Mouse (Mus musculus): ENCODE data around the gene Ankmy2.

The Ankmy2 gene

DNA sequence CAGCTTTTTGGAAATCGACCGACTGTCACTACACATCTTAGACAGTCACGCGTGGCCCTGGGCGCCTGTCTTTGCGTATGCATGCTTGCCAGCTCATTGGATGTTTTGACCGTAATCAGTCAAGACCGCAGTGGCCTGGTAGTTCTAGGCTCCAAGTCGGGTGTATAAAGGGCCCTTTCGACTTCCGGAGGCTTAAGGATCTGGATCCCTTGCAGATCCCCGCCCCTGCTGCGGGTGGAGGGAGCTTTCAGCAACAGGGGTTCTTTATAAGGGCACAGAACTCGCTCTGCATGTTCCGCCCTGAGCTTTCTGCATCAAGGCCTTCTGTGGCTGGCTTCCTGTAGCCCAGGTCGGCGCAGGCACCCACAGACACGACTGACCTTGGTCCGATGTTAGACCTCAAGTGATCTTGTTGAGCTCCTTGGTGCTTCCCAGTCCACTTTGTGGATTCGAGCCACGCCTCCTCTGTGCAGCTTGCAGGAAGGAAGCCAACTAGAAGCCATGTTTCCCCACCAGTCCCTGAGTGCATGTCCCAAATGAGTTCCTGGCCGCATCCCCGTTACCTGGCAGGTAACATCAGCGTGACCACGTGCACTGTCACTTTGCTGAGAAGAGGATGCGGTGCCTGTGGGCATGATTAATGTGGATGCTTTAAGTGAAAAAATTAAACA, 859 bp downstream of the Ankmy2 start, which contains the start of gene Bzw2:
Gene Bzw2, minus strand, starts transcription at position 443 of the 671 bp plus-strand sequence.
- WGBS, result under 1% methylated on average over 26 of the region's 26 CpGs

DNA sequence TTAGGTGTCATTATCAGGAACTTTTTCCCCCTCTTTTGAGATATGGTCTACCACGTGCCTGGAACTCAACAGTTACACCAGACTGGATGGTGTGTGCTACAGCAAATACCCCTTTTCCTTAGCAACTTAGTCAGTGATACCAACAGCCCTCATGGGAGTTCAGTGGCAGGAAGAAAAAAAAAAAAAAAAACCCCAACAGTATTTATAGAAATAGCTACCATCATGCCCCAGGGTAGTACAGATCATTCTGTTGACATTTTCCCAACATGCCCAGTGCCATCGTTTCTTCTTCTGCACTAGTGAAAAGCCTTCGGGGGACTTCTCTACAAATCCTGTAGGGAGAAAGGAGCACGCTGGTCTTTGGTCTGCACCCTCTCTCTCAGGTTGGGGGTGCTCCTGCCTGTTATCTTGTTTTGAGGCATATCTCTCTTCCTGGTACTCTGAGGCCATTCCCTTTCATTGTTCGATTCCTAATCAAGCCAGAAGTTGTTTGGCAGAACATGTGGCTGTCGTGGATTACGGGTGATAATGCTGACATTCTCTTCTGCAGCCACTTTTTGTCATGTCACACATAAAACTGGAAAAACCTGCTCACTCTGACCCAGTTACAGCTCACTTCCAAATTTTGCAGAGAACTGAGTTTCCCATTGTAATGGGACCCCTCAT, 7.3 kb downstream of the Ankmy2 start:
- 84% methylated on average over 7 of the region's 7 CpGs for WGBS

DNA sequence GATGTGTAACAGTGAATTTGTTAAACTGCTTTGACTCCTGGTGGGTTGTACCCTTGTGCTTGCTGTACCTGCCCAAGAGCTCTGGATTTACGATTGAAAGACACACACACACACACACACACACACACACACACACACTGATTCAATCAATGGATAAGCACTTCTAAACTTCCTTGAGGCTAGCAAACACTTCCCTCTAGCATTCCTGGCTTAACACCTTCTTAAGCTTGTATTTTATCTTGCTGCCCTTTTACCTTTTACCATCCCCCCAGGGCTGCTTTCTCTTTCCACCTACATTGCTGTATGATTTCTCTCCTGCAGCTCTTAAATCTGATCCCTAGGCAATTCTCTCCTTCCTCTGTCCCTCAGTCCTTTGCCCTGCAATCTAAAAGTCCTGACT, 8.4 kb downstream of the Ankmy2 start:
- WGBS, result 63% methylated on average over 1 of the region's 1 CpGs

DNA sequence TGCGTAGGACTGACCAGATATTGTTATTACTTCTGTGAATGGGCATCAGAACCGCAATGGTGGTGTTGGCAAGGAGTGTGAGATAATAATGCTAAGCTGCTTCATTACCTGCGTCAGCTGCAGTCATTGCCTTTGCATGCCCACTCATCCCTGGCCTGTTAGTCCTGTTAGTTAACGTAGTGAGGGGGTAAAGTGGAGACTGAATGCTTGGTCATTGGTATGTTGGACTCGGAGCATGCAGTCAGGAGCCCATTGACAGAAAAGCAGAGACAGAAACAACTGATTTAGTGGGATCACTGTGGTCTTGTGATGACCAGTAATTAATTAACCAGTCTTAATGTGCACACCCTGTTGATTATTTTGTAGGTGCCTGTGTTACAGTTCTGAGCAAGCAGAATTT, 20.3 kb downstream of the Ankmy2 start:
- 90% methylated on average over 5 of the region's 5 CpGs for WGBS

DNA sequence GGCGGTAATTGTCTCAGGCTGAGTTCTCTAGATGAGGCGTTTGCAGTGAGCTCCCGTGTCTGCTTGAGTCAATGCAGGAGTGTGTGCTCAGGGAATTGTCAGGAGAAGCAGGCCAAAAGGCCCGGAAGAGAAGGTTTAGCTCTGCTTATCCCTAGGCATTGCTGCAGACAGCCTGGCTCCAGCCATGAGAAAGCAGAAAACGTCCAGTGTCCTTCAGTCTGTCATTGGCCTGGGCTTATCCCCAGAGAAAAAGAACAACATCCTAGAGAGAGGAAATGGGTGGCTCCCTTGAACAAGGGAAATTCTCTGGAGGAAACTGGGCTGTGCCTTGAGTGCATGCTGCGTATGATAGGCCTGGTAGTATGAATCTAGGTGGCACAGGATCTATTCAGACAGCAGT, 25.7 kb downstream of the Ankmy2 start:
- 86% methylated on average over 6 of the region's 6 CpGs for WGBS

DNA sequence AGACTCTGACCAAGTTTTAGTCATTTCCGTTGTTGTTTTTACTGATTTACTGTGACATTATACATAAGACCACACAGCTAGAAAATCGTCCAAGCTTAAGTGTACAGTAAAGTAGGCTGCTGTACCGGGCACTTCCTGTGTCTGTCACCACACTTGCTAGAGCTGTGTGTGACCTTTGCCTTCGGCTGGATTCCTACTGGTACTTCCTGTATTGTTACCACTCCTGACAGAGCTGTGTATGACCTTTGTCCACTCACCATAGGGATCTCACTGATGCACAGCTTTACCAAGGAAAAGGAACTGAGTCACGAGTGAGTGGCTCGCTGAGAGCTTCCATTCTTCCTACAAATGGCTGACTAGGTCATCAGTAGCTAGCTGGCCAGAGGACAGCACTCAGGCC, 30.2 kb downstream of the Ankmy2 start:
- WGBS, result 76% methylated on average over 6 of the region's 6 CpGs

DNA sequence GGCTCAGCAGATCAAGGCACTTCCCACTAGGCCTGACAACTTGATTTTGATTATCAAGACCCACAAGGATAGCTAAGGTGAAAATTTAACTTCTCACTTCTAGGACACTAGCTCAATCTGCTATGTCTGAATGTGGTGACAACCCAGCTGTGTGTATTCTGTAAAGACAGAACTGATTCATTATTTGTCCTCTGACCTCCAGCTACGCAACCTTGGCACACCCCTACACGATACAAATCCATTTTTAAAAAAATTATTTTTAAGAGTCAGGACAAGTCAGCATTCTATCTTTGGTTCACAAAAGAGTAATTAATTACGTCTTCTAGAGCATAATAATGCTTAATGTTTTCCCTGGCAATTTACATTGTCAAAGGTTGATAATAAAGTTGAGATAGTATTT, 32.7 kb downstream of the Ankmy2 start:
- 97% methylated on average over 3 of the region's 3 CpGs for WGBS

DNA sequence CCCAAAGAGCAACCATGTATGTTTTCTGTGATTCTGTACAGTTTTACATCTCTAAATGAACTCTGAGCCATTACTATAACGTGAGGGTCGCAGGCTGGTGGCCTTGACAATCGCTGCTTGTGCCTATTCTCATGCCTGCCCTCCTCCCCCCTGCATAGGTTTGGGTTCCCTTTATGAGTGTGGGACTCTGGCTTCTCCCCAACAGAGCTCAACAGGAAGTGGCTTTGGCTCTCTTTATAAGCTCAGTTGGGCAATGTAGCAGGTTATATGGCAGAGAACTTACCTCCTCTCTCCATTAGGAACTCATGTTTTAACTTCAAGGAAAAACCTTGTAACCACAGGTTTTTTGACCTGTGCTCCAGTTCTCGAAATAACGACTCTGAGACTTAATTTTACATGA, 33.4 kb downstream of the Ankmy2 start:
- 84% methylated on average over 5 of the region's 5 CpGs for WGBS

DNA sequence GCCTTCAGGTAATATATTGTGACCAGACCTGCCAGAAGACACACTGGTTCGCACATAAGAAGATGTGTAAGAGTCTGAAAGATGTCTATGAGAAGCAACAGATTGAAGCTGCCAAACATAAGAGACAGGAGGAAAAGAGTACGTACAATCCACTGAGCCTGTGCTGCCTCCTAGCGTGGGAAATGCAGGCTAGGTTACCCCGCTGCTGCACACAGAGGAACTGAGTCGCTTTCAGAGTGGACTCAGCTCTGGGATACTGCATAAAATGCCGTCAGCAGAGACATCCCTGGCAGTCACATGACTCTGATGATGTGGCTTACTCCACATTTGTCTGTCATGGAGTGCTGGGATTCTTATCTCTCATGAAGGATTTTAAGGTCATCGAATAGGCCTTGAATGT, 38.1 kb downstream of the Ankmy2 start:
- 95% methylated on average over 7 of the region's 7 CpGs for WGBS

DNA sequence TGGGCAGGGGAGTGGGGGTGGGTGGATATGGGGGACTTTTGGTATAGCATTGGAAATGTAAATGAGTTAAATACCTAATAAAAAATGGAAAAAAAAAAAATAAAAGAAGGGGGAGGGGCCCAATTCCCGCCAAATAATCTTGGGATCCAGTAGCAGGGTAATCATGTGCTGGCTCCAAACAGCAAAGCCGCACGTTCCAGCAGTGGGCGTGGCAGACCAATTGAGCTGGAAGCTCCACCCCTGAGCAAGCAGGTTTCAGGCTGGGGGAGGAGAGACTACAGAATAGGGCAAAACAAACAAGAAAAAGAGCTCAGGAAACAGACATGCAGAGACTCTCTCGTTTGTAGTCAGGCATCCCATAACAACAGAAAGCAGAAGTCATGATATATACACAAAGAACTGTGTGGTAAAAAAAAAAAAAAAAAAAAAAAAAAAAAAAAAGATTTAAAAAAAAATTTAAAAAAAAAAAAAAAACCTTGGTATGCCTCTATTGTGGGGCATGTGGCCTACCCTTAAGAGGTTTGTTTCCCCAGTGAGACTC, 48.7 kb downstream of the Ankmy2 start:
- WGBS, result 53% methylated on average over 5 of the region's 5 CpGs

DNA sequence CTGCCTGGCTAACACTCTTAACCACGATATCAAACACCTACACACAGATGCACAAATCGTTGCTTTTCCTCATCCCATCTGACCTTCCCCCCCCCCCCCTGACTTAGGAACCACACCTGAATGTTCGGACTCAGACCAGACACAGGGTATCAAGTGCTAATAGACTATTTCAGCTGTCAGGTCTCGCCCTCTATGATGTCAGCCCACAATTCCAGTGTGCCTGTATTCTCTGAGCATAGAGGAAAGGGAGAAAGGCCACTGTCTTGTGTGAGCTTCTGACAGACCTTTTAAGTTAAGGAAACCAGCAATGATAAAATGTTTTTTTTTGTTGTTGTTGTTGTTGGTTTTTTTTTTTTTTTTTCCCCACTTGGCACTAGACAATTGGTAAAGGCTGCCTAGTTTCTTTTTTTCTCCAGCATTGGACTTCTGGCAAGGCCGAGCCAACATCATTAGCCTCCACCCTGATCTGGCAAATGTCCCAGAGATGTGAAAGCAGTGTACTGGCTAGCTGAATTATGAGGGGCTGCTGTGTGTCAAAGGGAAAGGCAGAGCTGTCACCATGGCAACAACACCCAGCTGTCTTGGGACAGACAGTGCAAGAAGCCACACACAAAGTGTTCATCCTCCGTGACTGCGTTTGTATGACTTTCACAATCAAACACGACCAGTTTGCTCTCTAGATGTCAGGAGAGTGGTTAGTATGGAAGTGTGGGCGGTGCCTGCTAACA, 50.3 kb downstream of the Ankmy2 start:
- WGBS, result 40% methylated on average over 9 of the region's 9 CpGs

DNA sequence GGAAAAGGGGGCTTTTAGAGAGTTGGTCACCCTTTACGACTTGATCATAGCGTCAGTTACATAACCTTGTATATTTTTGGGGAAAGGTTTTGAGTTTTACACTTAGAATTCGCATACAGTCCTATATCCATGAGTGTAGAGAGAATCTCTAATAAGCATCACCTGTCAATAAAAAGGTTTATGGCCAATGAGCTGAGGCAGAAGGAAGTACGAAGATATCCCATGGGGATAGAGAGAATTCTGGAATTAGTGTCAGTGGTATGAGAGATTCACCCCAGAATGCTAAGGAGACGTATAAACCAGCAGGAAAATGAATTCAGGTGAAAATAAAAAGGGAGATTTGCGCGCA, 50.9 kb downstream of the Ankmy2 start:
- 48% methylated on average over 7 of the region's 7 CpGs for WGBS

DNA sequence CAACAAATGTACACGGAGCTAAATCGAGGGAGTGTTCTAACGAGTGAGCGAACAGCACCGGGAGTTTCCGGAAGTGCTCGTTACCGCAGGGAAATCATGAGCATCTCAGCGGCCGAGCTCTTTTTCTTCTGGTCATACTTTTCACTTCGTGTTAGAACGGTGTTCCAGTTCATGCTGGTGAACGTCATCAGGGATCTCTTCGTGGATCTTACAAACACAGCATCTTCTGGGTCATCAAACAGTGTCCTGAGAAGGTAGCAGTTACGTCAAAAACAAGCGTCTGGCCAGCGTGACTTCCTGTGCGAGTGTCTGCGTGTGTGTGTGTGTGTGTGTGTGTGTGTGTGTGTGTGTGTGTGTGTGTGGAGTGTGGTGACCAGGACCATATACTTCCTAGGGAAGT, 51.5 kb downstream of the Ankmy2 start:
- 25% methylated on average over 19 of the region's 19 CpGs for WGBS

DNA sequence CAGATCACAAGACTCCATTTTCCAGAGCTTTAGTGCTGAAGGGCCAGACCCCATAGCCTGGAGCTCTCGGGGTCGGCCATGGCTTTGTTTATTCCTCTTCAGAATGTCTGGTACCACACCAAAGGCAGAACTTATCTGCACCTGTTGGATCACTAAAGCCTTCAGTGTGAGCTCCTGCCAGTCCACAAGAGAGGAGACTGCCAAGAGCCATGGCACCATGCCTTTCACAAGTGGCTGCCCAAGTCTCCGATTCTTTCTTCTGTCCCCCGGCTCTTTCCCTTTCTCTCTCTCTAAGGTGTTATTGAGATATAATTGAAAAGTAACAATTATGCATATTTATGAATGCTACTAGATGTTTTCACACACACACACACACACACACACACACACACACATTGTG, 53.2 kb downstream of the Ankmy2 start:
- WGBS, result 48% methylated on average over 4 of the region's 4 CpGs

DNA sequence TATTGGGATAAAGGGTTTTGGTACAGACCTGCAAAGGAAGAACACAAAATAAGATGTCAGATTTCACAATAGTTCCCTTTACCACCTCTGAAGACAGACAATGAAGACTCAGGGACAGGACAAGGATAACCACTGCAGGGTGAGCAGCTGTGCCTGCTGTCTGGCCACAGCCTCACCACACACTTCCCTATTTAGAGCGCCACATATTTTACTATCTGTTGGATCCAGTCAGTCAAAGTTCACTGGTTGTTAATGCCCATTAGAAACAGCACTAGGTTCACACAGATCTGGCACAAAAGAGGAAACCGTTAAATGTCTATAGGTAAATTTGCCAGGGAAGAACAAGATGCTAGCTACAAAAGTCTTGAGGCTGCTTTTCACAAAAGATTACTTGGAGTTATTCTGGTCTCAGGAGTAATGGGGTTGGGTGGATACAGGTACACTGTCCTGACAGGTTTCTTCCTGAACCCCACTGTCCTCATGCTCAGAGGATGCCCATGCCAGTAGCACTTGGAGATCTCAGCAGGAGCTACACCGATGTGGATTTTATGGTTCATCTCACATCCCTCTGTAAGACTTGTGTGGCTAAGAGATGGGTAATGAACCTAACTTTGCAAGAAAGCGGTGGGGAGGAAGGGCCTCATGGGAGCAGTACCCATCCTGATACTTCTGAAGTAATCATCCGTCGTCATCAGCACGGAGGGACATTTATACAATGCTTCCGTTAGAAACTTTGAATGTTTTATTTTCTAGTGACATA, 57.7 kb downstream of the Ankmy2 start:
- 60% methylated on average over 8 of the region's 8 CpGs for WGBS

DNA sequence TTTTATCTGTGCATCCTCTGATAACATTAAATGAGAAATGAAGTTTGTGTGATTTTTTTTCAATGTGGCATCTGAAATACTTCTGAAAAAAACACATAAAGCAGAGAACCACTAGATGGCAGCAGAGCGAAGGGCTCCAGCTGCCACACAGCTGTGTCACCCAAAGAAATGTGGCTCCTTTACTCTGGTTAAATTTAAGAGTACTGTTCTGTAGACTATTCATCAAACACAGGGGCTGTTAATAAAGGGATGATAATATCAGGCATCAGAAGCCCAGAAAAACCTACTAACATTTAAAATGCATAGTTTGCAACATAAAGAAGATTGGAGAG, 58.2 kb downstream of the Ankmy2 start:
- WGBS, result 2% methylated on average over 1 of the region's 1 CpGs

DNA sequence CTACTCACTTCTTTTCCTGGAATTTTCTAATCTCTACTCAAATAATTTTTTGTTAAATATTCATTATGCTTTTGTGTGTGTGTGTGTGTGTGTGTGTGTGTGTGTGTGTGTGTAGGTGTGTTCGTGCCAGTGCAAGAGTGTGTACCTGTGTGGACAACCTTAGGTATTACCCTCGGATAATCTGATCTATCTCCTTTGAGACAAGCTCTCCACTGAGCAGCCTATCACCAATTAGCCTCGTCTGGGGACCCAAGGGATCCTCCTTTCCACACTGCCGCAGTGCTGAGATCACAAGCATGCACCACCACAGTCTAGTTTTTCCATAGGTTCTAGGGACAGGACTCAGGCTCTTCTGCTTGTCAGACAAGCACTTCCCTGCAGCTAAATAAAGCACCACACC, 59.3 kb downstream of the Ankmy2 start:
- WGBS, result 84% methylated on average over 4 of the region's 4 CpGs

DNA sequence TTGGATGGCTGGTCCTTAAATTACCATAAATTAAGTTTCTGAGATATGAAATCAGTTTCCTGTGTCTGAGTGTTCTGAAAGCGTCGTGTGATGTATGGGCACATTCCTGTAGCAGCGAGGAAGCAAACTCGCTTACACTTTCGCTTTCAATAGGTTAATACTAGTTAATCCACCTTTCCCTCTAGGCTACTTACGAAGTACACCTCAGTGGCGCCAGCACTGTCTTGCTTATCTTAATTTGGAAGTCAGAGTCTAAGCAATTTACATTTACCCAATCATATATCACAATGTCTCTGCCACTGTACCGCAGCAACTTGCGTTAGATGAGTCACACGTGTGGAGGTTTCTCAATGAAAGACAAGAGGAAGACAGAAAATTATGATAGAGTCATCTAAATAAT, 60.0 kb downstream of the Ankmy2 start:
- WGBS, result 80% methylated on average over 10 of the region's 10 CpGs

DNA sequence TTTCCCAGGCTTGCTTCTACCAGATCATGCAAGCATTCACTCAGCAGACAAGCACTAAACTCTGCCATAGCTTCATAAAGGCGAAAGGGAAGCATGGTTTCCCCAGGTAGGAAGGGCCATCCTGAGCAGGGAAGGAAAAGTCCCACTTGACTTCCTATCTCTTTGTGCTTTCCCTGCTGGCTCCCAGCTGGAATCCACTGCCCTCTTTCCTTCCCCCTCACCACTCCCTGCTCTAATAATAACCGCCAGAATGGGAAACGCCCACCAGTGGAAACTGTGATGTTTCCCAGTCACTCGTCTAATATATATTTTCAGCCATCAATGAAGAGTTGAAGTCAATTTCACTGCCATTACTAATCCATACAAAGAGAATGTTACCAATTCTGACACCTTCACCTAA, 67.5 kb downstream of the Ankmy2 start:
- WGBS, result 64% methylated on average over 4 of the region's 4 CpGs

DNA sequence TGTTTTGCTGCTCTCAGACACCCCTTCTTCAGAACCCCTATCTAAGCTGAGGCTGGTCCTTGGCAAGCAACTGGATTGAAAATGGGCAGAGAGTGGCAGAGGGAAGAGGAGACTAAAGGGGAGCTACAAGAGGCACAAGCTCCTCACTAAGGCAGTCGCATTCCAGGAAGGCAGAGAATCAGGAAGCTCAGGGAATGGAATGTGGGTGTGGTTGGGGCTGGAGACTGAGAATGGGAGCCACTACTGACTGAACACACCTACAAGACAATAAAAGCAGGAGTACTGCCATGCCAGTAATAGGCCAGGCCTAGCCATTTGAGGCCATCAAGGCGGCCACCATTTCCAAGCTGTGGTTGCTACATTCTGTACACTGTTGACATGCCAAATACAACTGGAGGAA, 74.5 kb downstream of the Ankmy2 start:
- 93% methylated on average over 2 of the region's 2 CpGs for WGBS

DNA sequence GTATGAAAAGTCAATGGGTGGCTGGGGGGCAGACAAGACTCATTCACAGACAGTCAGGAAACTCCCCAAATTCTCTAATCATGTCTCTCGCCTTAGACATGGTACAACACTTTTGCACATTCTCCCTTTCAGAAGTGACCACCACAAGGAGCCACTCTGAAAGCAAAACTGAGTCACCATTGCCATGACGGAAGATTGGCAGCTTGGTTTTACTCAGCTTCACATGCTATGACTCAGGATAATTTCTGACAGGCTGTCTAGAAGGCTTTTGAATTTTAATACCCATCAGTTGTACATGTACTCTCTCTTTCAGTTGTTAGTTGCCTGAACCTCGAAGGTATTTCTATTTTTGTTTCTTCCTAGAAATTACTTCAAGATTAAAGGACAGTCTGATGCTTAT, 84.3 kb downstream of the Ankmy2 start:
- 75% methylated on average over 3 of the region's 3 CpGs for WGBS
